Mouse (Mus musculus) megakaryocyte, embryonic 14.5 days (primary cell): ENCODE data around the gene Bpifb3.

ENCODE experiments used
- FLI1 ChIP-seq: IDR thresholded peaks from 2 replicates; pipeline ENCODE4 v1.6.1; 2012; ENCODE audit warnings: low read length, inconsistent platforms, mixed read lengths
- GATA1 ChIP-seq: IDR thresholded peaks from 3 replicates; pipeline ENCODE4 v1.6.1; 2012; ENCODE audit warnings: mixed read lengths, low read length, inconsistent platforms, borderline replicate concordance

GRCm38 (mm10) chr2:153937843-153938242, 19.8 kb downstream of the Bpifb3 start, which contains the start of gene Bpifb4:
- no peak for TF ChIP-seq GATA1
- TF ChIP-seq FLI1, result no peak
